Mouse (Mus musculus): ENCODE results near the gene Skap1.

Skap1 gene

GRCm38 (mm10) chr11:96463986-96464715 is at the start of gene Skap1:
TSS of gene Skap1 (plus strand) at chr11:96464593.
- DNase-seq (ENCODE audit: low spot score), result no peak

GRCm38 (mm10) chr11:96421074-96421473 is 43.3 kb upstream of the Skap1 start:
- peak; percentile 35 for DNase-seq (ENCODE audit: low spot score)

DNA sequence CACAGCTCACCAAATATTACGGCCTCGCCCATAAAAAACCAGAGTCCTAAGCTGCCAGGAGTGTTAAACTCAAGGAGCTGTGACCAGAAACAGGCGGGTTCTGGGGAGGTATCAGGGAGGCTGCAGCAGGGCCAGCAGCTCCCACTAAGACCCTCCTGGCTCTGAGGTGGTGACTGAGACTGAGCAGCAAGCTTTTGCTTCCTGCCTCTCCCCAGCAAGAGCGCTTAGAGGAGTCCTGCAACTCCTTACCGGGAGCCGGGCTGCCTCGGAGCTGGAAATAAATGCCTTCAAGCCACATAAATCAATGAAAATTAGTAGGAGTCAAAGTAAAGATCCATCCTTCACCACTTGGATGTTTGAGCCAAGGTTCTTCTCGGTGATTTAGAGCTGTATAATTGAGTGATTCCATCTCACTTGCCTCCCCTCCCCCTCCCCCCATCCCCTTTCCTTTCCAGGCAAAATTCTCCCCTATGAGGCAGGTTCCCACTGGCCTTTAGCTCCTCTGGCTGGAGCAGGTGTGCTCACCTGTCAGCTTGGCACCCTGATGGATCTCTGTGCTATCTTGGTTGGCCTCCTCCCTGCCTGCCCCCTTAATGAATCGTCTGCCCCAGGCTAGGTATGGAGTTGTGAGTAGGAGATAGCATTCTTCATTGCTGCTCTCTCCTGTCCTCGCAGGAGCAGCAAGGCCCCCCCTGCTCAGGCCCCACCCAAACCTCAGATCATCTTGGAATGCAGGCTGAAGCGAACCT is 42.7 kb upstream of the Skap1 start:
- peak; percentile 75 for DNase-seq (ENCODE audit: low spot score)

- no peak for DNase-seq (ENCODE audit: low spot score)
These were observed 39.2 kb upstream of the Skap1 start for GRCm38 (mm10) chr11:96425193-96425592.

DNA sequence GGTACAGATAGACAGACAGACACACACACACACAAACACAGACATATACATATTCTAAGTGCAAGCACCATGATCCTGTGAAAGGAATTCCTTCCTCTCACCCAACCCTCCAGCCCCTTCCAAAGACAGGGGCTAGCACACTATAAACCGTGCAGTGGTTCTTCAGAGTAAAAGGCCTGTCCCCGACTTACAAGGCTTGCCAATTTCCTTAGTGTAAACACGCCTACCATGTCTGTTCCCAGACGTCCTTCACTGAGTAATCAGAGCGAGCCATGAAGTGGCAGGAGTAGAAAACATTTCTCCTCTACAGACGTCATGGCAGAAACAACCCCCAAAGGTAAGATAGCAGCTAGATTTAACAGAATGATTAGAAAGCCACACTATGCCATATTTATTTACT is 38.2 kb upstream of the Skap1 start:
- DNase-seq (ENCODE audit: low spot score), result no peak

DNA sequence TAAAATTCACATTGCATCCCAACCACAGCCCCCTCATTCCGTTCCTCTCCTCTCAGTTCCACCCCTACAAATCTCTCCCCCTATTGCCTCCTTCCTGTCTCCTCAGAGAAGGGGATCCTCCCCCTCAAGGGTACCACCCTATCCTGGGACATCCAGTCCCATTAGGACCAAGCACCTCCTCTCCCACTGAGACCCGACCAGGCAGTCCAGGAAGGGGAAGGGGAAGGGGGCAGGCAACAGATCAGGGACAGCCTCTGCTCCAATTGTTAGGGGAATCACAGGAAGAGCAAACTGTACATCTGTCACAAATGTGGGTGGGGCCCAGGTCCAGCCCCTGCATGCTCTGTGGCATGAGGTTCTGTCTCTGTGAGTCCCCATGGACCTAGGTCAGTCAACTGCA is 37.6 kb upstream of the Skap1 start:
- no peak for DNase-seq (ENCODE audit: low spot score)

- DNase-seq (ENCODE audit: low spot score), result peak; percentile 71
These were observed 35.3 kb upstream of the Skap1 start for GRCm38 (mm10) chr11:96429062-96429461.

DNA sequence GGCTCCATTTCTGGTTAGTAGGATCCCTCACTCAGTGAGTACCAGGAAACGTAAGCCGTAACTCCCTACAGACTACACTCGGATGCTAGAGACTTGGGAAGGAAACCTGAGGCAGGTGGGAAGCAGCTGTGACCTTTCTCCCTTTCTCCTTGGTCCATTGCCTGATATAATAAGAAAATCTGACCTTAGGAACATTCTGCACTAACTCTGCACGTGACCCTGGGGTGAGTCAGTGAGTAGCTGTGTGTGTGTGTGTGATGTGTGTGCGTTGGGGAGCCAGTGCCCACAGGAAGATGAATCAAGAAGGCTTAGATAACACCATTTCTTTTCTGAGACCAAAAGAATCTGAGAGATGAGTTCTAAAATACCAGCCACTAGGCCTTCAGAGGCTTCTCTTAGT is 34.5 kb upstream of the Skap1 start:
- DNase-seq (ENCODE audit: low spot score), result peak; percentile 12

DNA sequence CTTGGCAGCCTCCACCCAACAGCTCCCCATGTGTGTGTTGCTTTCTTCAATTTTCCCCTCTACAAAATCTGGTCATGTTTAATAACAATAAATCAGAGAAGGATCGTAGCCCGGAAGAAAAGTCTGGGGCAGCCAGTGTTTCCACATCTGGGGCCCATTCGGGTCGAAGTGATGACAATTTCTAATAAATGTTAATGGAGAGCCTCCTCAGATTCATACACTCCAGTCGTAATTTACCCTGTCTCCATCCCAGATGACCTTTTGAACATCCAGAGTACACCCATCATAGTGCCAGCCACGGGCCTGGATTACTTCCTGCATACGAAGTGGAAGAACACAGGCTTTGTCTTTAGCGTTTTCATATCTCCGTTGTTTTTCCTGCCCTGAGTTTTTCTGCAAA is 32.5 kb upstream of the Skap1 start:
- DNase-seq (ENCODE audit: low spot score), result no peak

DNA sequence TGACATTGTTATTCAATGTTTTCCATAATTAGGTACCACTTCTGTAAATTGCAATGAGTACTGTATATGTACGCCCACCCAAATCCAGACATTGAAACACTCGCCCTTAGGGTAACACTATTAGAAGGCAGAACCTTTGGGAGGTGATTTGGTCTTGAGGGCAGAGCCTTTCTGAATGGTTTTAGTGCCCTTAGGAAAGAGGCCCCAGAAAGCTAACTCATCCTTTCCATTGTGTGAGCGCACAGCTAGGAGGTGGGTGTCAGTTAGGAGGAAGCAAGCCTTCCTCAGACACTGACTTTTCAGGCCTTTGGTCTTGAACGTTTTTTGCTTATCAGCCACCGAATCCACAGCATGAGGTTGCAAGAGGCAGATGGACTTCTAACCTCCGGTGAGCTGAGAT is 29.5 kb upstream of the Skap1 start:
- no peak for DNase-seq (ENCODE audit: low spot score)

GRCm38 (mm10) chr11:96436525-96436924 is 27.9 kb upstream of the Skap1 start:
- no peak for DNase-seq (ENCODE audit: low spot score)

DNA sequence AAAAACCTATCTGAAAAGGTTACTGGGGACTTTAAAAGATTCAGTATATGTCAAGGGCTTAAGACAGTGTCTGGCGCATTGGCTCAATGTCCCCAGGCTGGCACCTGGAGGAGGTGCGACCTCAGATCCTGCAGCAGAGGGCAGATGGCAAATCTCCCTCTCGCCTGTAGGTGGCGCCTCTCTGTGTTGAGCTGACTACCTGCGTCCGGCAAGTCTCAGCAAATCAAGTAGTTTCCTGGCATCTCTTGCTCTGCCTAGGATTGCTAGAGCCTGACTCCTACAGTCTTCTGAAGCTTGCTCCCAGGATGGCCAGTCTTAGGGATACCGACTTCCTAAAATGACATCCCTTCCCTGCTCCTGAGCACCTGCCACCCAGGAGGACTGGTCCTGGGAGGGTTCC is 25.6 kb upstream of the Skap1 start:
- no peak for DNase-seq (ENCODE audit: low spot score)

- no peak for DNase-seq (ENCODE audit: low spot score)
These were observed 22.7 kb upstream of the Skap1 start for GRCm38 (mm10) chr11:96441546-96442185.

- no peak for DNase-seq (ENCODE audit: low spot score)
These were observed 21.9 kb upstream of the Skap1 start for GRCm38 (mm10) chr11:96442468-96442867.

DNA sequence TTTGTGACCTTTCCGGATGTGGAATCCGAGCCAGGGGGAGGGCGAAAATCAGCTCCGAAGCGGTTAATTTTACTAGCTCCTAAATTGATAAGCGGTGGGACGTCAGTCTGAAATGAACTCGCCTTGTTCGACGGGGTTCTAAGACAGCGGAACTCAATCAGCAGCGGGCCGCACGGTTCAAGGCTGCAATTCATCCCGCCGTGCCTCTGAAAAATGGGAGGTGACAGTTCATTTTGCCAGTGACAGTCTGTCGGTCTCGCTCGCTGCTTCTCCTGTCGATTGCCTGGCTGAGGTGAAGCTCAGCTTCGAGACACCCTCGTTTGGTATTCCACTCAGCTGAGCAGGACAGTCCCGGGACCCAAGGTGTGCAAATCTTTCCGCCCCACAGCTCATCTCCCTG is 16.5 kb upstream of the Skap1 start:
- DNase-seq (ENCODE audit: low spot score), result no peak

DNA sequence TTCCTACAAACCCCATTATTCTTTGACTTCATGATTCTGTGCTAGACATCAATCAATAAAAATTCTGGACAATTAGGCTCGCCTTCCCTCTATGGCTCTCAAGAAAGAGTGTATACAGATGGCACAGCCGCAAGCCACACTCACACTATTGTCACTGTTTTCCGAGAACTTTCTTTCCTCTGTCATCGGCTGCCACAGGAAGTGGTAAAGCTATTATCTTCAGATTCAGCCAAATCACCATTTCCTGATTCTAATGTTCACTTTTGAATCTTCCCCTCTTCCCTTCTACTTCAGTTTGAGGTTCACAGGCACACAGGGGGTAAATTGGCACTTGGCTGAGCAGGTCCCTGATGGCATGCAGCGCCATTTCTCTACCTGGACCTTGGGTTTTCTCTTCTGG is 9.3 kb upstream of the Skap1 start:
- DNase-seq (ENCODE audit: low spot score), result no peak

DNA sequence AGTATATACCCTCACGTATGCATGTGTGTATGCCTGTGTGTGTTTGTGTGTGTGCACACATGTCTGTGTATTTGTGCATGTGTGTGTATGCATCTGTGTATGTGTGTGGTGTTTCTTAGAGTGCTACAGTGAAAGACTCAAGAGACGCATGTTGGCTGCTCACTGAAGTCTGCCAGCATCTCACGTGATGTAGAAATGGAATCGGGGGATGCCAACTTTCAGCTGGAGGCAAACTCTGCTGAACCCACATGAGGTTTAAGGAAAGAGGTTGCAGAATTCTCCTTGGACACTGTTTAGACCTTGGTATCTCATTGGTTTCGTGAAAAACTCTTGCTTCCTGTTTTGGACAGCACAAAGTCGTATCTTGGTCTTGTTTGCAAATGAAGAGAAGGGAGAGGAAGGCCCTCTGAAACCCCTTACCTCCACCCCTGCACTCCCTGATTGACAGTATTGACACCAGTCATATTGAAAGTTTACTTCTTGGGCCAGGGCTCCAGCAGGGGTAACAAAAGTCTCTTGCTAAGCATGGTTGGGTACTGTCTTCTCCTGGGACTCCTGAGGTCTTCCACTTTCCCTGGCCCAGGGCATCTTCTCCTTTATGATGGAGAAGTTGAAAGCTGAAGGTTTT is 8.6 kb upstream of the Skap1 start:
- DNase-seq (ENCODE audit: low spot score), result no peak

- DNase-seq (ENCODE audit: low spot score), result no peak
These were observed 7.7 kb upstream of the Skap1 start for GRCm38 (mm10) chr11:96456508-96457305.

GRCm38 (mm10) chr11:96461766-96462165 is 2.6 kb upstream of the Skap1 start:
- no peak for DNase-seq (ENCODE audit: low spot score)

GRCm38 (mm10) chr11:96462191-96462752 is 2.1 kb upstream of the Skap1 start:
- DNase-seq (ENCODE audit: low spot score), result no peak

DNA sequence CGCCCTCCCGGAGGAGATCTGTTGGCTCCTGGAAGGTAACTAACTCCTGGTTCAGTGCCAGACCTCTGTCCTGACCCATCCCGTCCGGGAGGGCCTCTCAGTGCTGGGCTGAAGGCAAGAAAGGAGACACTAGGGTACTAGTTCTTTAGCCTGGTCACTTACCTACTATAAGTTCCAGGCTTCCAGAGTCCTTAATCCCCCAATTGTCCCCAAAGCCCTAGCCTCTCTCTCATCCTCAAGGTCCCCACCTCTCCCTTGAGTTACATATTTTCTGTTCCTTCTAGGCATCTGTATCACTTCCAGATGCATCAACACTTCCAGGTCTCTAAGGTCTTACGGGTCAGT is 295 bp downstream of the Skap1 start:
- no peak for DNase-seq (ENCODE audit: low spot score)

Measured in yolk sac, embryonic 10.5 days (tissue).